Mouse (Mus musculus) lung, adult 2 months (tissue): Measurements from ENCODE around the gene Cdh22.

ENCODE experiments used
- CTCF ChIP-seq: fragments of 200-500 bp; IDR thresholded peaks from 2 replicates; pipeline ENCODE4 v1.5.1; 2011; ENCODE audit warnings: mild to moderate bottlenecking, low read length, control low read depth; ENCODE audit not compliant: insufficient read depth
- POLR2A ChIP-seq: fragments of 200-500 bp; IDR thresholded peaks from 2 replicates; pipeline ENCODE4 v1.6.1; 2011; ENCODE audit warnings: low read depth, mild to moderate bottlenecking, control low read depth, low read length, borderline replicate concordance; ENCODE audit errors: extremely low read depth

GRCm38 (mm10) chr2:165078605-165079004, 156.0 kb downstream of the Cdh22 start:
- TF ChIP-seq CTCF (no peak), POLR2A (no peak)
